Mouse (Mus musculus): ENCODE data around the gene Tor1b.

DNA sequence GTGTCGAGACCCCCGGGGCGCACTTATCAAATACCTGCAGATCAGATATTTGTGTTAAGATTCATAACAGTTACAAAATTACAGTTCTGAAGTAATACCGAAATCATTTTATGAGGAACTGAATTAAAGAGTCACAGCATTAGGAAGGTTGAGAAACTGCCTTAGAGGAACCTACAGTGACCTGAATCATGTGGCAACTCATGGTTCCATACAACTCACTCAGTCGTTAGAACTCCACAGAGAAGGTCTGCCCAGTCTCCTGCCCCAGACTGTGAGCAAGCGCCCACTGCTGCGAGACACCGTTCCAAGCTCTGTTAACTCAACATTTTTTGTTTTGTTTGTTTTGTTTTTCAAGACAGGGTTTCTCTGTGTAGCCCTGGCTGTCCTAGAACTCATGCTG, 12.9 kb downstream of the Tor1b start:
- TF ChIP-seq EP300 (IDR thresholded peaks at IDR 0.05; ENCODE audit: low read depth): no peak
- no peak for TF ChIP-seq CTCF (IDR thresholded peaks at IDR 0.05; ENCODE audit: low read depth)

Data from heart, postnatal 0 days (tissue).